Mouse (Mus musculus) heart, postnatal 0 days (tissue): ENCODE results near the gene Kank4. TPM values are rescaled to one million over a fixed set of nuclear protein-coding genes. Genes with fewer than 3 reads are reported as not detected.

Experiments used
- ATAC-seq: fragments of 200-750 bp; cut with Nextera tagmentation; 2 replicates; pipeline ENCODE4 v1.8.0; 2017; ENCODE audit warnings: low read depth, moderate number of reproducible peaks, moderate library complexity; ENCODE audit not compliant: insufficient read depth
- DNase-seq: peaks from one replicate; pipeline ENCODE4 v3.0.0-alpha.2; 2016; ENCODE audit warnings: low spot score
- H3K27ac ChIP-seq: fragments of 300-500 bp; sonication (generic); 2 replicates; pipeline ENCODE4 v1.5.1; 2014; ENCODE audit warnings: low read depth, mild to moderate bottlenecking
- H3K27me3 ChIP-seq: fragments of 300-500 bp; sonication (generic); 2 replicates; pipeline ENCODE4 v1.6.1; 2014; ENCODE audit warnings: low read length, mixed read lengths; ENCODE audit not compliant: control insufficient read depth, insufficient read depth
- H3K36me3 ChIP-seq: fragments of 300-500 bp; sonication (generic); replicated peaks from 2 replicates; pipeline ENCODE4 v1.6.1; 2014; ENCODE audit warnings: low read length, mixed read lengths; ENCODE audit not compliant: control insufficient read depth, insufficient read depth
- H3K4me1 ChIP-seq: fragments of 300-500 bp; sonication (generic); 2 replicates; pipeline ENCODE4 v1.6.1; 2014; ENCODE audit warnings: antibody characterized with exemption; ENCODE audit not compliant: control insufficient read depth, insufficient read depth
- H3K4me2 ChIP-seq: fragments of 300-500 bp; sonication (generic); 2 replicates; pipeline ENCODE4 v1.6.1; 2014; ENCODE audit warnings: low read depth, mild to moderate bottlenecking, low read length, moderate library complexity
- H3K4me3 ChIP-seq: fragments of 300-500 bp; sonication (generic); 2 replicates; pipeline ENCODE4 v1.5.1; 2014; ENCODE audit warnings: low read depth, low read length
- H3K9ac ChIP-seq: fragments of 300-500 bp; sonication (generic); replicated peaks from 2 replicates; pipeline ENCODE4 v1.6.1; 2014; ENCODE audit warnings: low read depth, low read length, mixed read lengths
- H3K9me3 ChIP-seq: fragments of 300-500 bp; sonication (generic); replicated peaks from 2 replicates; pipeline ENCODE4 v1.6.1; 2016; ENCODE audit warnings: low read length; ENCODE audit not compliant: control insufficient read depth
- CTCF ChIP-seq: IDR thresholded peaks from 2 replicates; pipeline ENCODE4 v1.5.1; 2016; ENCODE audit warnings: antibody characterized with exemption, control low read depth, low read depth
- EP300 ChIP-seq: IDR thresholded peaks from 2 replicates; pipeline ENCODE4 v1.6.1; 2016; ENCODE audit warnings: antibody characterized with exemption, low read depth
- WGBS: fragments of 180-500 bp; shearing (Covaris S2); extraction: QIAGEN DNeasy Blood & Tissue Kit; methylation state at CpG from one replicate; pipeline ENCODE4 v1.1.7; 2014; 5-methylcytosine and 5-hydroxymethylcytosine counted together
- polyA plus RNA-seq: library from polyadenylated mRNA; unstranded; fragments of >200 nt; fragmentation: Nextera tagmentation; extraction: Ambion mirVana; gene quantifications from 2 replicates; pipeline ENCODE4 v1.2.1, GENCODE M21; 2015
- total RNA-seq: library from RNA; depleted of rRNA; stranded (reverse); fragments of >200 nt; gene quantifications from 2 replicates; pipeline ENCODE4 v1.2.3, GENCODE M21; 2014; ENCODE audit warnings: low replicate concordance

The Kank4 gene
- total and polyA plus RNA-seq, 2 experiments from 2014 or later: 0.22 to 3.3 TPM

DNA sequence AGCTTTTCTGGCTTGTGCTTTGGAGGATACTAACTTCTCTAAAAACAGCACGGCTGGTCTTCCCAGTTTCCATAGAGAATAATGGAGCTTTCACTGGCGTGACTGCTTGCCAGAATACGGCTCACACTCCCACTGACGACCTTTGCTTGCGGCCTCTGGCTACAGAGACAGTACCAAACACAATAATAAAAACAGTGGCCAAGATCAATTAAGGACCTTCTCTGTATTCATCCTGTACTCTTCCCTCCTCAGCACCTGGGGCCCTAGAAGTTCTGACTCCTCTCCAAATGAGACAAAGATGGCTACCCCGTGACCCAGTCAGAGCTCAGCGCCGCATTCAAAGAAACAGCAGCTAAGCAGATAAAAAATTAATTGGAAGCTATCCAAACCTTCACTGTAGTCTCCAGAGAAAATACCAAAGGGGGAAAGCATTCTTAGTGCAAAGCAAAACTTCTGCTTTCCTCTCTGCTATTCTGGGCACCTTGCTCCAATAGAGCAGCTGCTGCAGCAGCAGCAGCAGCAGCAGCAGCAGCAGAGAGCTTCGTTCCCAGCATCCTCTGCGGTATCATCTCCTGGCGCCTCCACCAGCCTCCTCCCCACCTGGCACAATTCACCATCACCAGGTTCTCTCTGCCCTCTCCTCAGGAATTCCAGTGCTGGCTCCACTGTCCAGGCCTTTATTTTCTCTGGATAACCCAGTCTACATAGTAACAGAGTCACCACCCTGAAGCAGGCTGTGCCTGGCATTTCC, 20.6 kb downstream of the Kank4 start:
- H3K27ac ChIP-seq: peak overlapping the region; percentile 47
- DNase-seq: peak; percentile 67
- H3K27me3 ChIP-seq: no peaks in the 10 kb centered on the region
- H3K9me3 ChIP-seq: no peaks in the 10 kb centered on the region
- H3K36me3 ChIP-seq: no peaks in the 10 kb centered on the region
- no peak overlapping the region for H3K9ac ChIP-seq
- peaks cover 4% of the 10 kb centered on the region; the same call in 1 of the 2 replicates for H3K4me1 ChIP-seq
- TF ChIP-seq CTCF: no peak
- no peak for TF ChIP-seq EP300
- WGBS: 25% methylated on average over 11 of the region's 11 CpGs
- ATAC-seq: peak; percentile 77
- no peak overlapping the region for H3K4me3 ChIP-seq
- H3K4me2 ChIP-seq: peak overlapping the region; percentile 14; the same call in 1 of the 2 replicates

DNA sequence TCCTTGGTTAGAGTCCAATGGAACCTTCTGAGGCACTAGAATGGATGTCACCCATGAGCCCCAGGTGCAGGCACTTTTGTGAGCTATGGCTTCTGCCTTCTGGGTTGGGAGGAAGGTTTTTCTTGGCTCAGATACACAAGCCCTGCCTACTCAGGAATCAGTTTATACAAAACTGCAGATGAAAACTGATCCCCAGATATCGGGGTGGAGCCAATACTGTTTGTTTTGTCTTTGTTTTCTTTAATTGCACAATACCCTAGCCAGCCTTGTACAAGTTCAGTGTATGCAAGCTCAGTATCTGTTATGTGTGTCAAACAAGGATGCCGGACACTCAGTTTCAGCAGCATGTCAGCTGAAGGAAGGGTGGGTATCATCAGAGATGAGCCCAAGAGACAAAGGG, 22.1 kb downstream of the Kank4 start:
- Histone ChIP-seq H3K27me3 (no peaks in the 10 kb centered on the region), H3K4me3 (no peak overlapping the region), H3K9me3 (no peaks in the 10 kb centered on the region), H3K36me3 (no peaks in the 10 kb centered on the region), H3K9ac (no peak overlapping the region), H3K4me2 (no peak overlapping the region), H3K4me1 (peaks cover 4% of the 10 kb centered on the region; the same call in 1 of the 2 replicates), H3K27ac (no peak overlapping the region)
- no peak for ATAC-seq
- TF ChIP-seq EP300 (no peak), CTCF (no peak)
- WGBS: 70% methylated on average over 2 of the region's 2 CpGs
- DNase-seq: no peak

DNA sequence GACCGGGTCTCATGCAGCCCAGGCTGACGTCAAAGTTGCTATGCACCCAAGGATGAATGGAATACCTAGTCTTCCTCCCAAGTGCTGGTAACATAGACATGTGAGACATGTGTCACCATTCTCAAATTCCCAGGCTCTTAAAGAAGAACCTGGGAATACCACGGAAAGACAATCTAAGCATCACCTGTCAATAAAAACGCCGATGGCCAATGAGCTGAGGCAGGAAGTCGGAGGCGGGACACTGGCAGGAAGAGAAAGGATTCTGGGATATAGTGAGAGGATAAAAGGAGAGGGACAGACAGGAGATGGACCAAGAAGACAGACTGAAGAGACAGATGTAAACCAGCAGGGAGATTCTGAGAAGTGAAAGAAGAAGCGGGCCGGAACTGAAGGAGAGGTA, 23.9 kb downstream of the Kank4 start:
- no peak for DNase-seq

DNA sequence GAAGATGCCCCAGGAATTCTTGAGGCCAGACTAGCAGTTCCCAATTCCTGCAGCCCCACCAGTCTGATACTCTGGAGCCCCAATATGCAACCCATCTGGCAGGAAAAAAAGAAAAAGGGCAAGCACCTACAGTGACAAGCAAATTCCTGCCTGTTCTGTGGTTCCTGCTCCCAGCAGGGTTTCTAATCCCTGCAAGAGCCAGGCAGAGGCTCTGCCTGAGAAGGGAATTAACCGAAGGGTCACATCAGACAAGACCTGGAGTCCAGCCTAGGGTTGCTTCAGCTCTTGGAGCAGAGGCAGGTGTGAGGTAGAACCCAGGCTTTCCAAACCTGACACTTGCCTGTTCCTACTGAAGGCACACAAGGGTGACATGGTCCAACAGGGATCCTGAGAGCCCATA, 26.6 kb downstream of the Kank4 start:
- no peak overlapping the region for H3K4me3 ChIP-seq
- WGBS: 50% methylated on average over 1 of the region's 1 CpGs
- no peak for DNase-seq
- ATAC-seq: no peak
- no peak overlapping the region for H3K9ac ChIP-seq
- no peak overlapping the region for H3K4me2 ChIP-seq
- H3K27ac ChIP-seq: no peak overlapping the region
- no peak for TF ChIP-seq EP300
- 0 out of 2 replicates have a peak, but pooled peaks cover 4% of the 10 kb centered on the region for H3K4me1 ChIP-seq
- H3K27me3 ChIP-seq: no peaks in the 10 kb centered on the region
- H3K36me3 ChIP-seq: no peaks in the 10 kb centered on the region
- H3K9me3 ChIP-seq: no peaks in the 10 kb centered on the region

More for the DNA sequence above, 23.9 kb downstream of the Kank4 start:
- 90% methylated on average over 9 of the region's 9 CpGs for WGBS
- Histone ChIP-seq H3K27me3 (no peaks in the 10 kb centered on the region), H3K4me1 (peaks cover 8% of the 10 kb centered on the region; the same call in 1 of the 2 replicates), H3K4me2 (no peak overlapping the region), H3K27ac (no peak overlapping the region), H3K9ac (no peak overlapping the region), H3K9me3 (no peaks in the 10 kb centered on the region), H3K36me3 (no peaks in the 10 kb centered on the region), H3K4me3 (no peak overlapping the region)
- no peak for TF ChIP-seq CTCF
- TF ChIP-seq EP300: no peak
- no peak for ATAC-seq

DNA sequence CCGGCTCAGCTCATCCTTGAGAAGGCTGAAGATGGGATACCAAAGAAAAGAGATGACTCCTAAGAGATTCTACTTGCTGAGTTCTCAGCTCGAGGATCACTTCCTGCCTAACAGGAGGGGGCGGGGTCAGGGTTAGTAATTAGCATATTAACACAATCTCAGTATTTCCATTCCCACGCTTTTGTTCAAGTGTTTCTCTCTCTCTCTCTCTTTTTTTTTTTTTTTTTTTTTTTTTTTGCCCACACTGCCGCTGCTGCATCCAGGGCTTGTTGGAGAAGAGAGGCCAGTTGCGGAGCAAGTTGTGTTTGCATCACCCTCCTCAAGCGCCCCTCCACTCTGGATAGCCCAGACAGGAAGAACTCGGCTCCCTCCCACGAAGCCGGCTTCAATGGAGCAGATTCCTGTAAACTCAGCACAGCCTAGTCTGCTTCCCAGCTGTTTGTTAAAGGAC, 27.5 kb downstream of the Kank4 start:
- H3K4me3 ChIP-seq: peak overlapping the region; percentile 32
- H3K9me3 ChIP-seq: no peaks in the 10 kb centered on the region
- TF ChIP-seq CTCF (no peak), EP300 (no peak)
- H3K27me3 ChIP-seq: no peaks in the 10 kb centered on the region
- H3K9ac ChIP-seq: no peak overlapping the region
- 0 out of 2 replicates have a peak overlapping the region, but pooled peaks have one; percentile 3 for H3K27ac ChIP-seq
- 0 out of 2 replicates have a peak, but pooled peaks cover 4% of the 10 kb centered on the region for H3K4me1 ChIP-seq
- 2% methylated on average over 9 of the region's 10 CpGs for WGBS
- peak overlapping the region; percentile 50 for H3K4me2 ChIP-seq
- H3K36me3 ChIP-seq: no peaks in the 10 kb centered on the region
- ATAC-seq (no peak), DNase-seq (peak; percentile 27)
